Mouse (Mus musculus) heart, adult 9 months (tissue): ENCODE results near the gene Gm10377.
"Not testable (repeated sequence)": the region's sequence is repeated elsewhere in the genome, so short reads cannot be mapped to it uniquely, and the experiment has no call there.

Experiments
- DNase-seq, 2 experiments: peaks; one replicate each; pipeline ENCODE4 v3.0.0; 2022; ENCODE audit warnings: low spot score in 2 of 2

Gm10377 gene

DNA sequence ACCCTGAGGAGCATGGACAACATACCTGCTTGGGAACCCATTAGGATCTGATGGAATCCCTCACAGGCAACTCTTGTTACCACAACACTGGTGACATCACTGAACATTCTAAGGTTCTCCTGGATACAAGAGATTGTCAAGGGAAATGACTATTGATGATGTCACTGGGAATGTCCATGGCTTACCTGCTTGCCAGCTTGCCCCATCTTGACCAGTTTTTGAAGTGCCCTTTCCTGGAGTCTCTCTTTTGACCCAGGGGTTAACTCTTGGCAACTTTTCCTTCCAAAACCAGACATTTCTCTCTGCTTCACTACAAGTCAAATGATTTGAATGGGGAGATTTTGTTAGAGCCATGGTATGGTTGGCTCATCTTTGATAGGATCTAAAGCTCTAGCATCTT lies at the start of gene Gm10377:
Gene Gm10377, minus strand, starts transcription at position 101 of the 400 bp plus-strand sequence.
- DNase-seq, result not testable (repeated sequence)

DNA sequence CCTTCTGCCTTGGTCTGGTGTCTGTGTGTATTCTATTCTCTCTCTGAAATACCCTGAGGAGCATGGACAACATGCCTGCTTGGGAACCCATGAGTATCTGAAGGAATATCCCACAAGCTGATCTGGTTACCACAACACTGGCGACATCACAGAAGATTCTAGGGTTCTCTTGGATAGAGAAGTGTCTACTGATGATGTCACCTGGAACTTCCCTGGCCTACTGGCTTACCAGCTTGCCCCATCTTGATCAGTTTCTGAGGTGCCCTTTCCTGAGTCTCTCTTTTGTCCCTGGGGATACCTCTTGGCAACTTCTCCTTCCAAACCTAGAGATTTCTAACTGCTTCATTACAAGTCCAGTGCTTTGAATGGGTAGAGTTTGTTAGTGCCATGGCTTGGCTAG lies 29.1 kb downstream of the Gm10377 start, which contains the start of gene Gm3015:
Gene Gm3015, minus strand, starts transcription at position 101 of the 400 bp plus-strand sequence.
- DNase-seq, result not testable (repeated sequence)
